Mouse (Mus musculus): ENCODE measurements around the gene Klra9.

DNA sequence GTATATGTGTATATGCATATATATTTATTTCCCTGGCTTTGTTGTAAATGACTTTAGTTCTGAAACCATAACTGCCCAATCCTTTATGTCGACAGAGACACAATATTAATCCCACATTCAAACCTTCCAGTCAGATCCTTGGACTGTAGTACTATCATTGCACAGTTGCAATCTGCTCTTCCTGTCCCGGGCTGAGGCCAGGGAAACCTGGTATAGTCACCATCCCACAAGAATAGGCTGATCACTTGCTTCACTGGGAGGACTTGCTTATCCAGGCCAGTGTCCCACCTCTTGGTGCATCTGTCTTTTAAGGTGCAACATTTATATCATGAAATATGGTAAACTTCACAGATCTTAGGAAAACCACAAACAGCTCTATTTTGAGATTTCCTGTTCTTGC is 44.6 kb upstream of the Klra9 start:
- TF ChIP-seq EP300 (IDR thresholded peaks at IDR 0.05; ENCODE audit: low read length), result no peak
- TF ChIP-seq ZNF384 (IDR thresholded peaks at IDR 0.05; ENCODE audit: low read depth, low read length), result no peak
- no peak for TF ChIP-seq NELFE (IDR thresholded peaks at IDR 0.05; ENCODE audit: low read depth, low read length)
- no peak for TF ChIP-seq POLR2A (IDR thresholded peaks at IDR 0.05; ENCODE audit: low read depth, low read length)
- no peak for TF ChIP-seq PAX5 (IDR thresholded peaks at IDR 0.05; ENCODE audit: low read length)
- TF ChIP-seq CTCF (conservative IDR thresholded peaks at IDR 0.05 in 1 of 2, IDR thresholded peaks at IDR 0.05 in 1 of 2; ENCODE audit: low read depth in 2 of 2, low read length in 2 of 2), result no peak
- no peak for TF ChIP-seq USF2 (conservative IDR thresholded peaks at IDR 0.05; ENCODE audit: low read depth, low read length)
- TF ChIP-seq HCFC1 (IDR thresholded peaks at IDR 0.05; ENCODE audit: low read depth, low read length), result no peak
